Mouse (Mus musculus): ENCODE measurements around the gene Kxd1. TPM values are rescaled to one million over a fixed set of nuclear protein-coding genes. Genes with fewer than 3 reads are reported as not detected.
A peak's percentile ranks its signal among the peaks of the same experiment; 100 is the strongest.

Kxd1 gene
- polyA plus RNA-seq, 1 experiment from 2014 or later: 47.4 TPM

DNA sequence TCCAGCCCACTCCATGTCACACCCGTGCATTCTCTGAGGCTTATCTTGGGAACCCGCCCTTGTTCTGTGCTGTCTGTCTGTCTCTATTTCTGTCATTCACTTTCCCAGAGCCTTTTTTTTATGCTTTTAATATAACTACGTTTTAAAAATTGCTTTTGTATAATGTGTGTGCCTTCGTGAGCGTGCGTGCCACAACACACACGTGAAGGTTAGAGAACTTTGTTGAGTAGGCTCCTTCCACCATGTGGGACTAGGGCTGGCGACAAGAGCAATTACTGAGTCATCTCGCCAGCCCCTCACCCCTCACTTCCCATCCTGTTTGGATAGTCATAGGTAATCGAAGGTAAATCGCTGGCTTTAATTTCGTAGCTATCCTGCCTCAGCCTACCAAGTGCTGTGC lies 25.2 kb downstream of the Kxd1 start:
- no peak for DNase-seq (ENCODE audit: low spot score)
- Histone ChIP-seq H3K4me1 (ENCODE audit: control insufficient read depth, insufficient read depth, low read length) (peaks cover 19% of the 10 kb centered on the region), H3K9ac (replicated peaks; ENCODE audit: low read length) (no peak overlapping the region), H3K27me3 (ENCODE audit: control insufficient read depth, insufficient read depth, low read length) (peaks cover 26% of the 10 kb centered on the region), H3K4me3 (ENCODE audit: low read depth, low read length) (no peak overlapping the region), H3K9me3 (replicated peaks; ENCODE audit: control insufficient read depth, low read length) (no peaks in the 10 kb centered on the region), H3K36me3 (replicated peaks; ENCODE audit: control insufficient read depth, insufficient read depth, low read depth, low read length) (0 out of 2 replicates have a peak, but pooled peaks cover under 1% of the 10 kb centered on the region), H3K4me2 (ENCODE audit: low read depth, low read length) (no peak overlapping the region), H3K27ac (replicated peaks; ENCODE audit: low read depth, low read length) (no peak overlapping the region)
- ATAC-seq (replicated peaks; ENCODE audit: insufficient number of reproducible peaks, low FRiP score, low TSS enrichment, low read depth): no peak
- WGBS: 29% methylated on average over 12 of the region's 12 CpGs

DNA sequence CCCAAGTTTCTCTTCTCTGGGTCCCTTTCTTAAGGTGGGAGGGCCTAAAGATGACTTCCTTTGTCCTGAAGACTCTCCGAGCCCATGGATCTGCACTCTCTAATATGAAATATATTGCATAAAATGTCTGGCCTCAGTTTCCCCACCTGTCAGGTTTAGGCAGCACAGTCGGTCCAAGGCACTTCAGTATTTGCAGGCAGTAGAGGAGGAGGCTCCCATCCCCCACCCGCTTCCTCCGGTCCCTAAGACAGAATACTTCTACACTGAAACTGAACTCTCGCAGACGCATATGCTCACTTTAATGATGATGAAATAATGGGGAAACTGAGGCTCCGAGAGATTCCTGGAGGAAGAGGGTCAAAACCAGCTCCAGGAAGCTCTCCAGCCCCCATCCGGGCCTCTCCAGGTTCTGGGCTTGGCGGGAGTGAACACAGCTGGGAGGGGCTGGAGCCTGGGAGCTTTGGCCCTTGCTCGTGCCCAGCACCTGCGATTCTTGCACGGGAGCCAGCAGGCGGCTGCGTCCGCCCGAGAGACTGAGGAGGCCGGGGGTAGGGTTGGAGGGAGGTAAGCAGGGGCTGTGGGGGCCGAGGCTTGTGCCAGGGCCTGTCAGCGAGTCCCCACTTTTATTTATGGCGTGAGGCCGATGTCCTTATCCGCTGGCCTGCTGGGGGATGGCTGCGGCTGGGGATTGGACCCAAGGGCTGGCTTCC lies 25.8 kb downstream of the Kxd1 start:
- H3K4me2 ChIP-seq (ENCODE audit: low read depth, low read length): no peak overlapping the region
- no peak overlapping the region for H3K4me3 ChIP-seq (ENCODE audit: low read depth, low read length)
- H3K27ac ChIP-seq (replicated peaks; ENCODE audit: low read depth, low read length): no peak overlapping the region

DNA sequence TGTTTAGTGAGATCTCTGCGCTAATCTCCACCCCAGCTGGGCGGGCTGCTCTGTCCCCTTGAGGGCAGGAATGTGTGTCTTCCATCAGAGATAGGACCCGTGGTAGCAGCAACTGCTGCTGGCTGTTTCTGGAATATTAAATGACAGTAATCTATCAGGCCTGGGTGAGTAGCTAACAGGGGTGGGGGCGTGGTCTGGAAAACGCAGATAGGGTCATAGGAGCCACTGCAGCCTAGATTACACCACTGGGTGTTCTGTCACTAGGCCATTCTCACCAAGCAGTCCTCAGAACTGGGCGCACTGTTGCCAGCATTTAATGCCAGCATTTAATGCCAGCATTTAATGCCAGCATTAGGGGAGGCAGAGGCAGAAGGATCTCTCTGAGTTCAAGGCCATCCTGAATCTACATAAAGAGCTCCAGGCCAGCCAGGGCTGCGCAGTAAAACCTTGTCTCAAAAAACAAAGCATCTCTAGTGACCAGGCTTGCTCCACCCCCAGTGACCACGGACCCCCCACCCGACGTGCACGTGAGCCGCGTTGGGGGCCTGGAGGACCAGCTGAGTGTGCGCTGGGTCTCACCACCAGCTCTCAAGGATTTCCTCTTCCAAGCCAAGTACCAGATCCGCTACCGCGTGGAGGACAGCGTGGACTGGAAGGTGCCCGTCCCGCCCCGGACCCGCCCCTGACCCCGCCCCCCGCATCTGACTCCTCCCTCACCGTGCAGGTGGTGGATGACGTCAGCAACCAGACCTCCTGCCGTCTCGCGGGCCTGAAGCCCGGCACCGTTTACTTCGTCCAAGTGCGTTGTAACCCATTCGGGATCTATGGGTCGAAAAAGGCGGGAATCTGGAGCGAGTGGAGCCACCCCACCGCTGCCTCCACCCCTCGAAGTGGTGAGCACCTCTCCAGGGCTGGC lies 27.1 kb downstream of the Kxd1 start:
- no peak overlapping the region for H3K4me3 ChIP-seq (ENCODE audit: low read depth, low read length)
- H3K27ac ChIP-seq (replicated peaks; ENCODE audit: low read depth, low read length): no peak overlapping the region
- H3K4me2 ChIP-seq (ENCODE audit: low read depth, low read length): peak overlapping the region; percentile 16; the same call in 1 of the 2 replicates
- no peak for DNase-seq (ENCODE audit: low spot score)
- H3K4me1 ChIP-seq (ENCODE audit: control insufficient read depth, insufficient read depth, low read length): peaks cover 18% of the 10 kb centered on the region
- no peaks in the 10 kb centered on the region for H3K9me3 ChIP-seq (replicated peaks; ENCODE audit: control insufficient read depth, low read length)
- peaks cover 35% of the 10 kb centered on the region for H3K27me3 ChIP-seq (ENCODE audit: control insufficient read depth, insufficient read depth, low read length)
- 10% methylated on average over 37 of the region's 39 CpGs for WGBS
- no peak overlapping the region for H3K9ac ChIP-seq (replicated peaks; ENCODE audit: low read length)
- H3K36me3 ChIP-seq (replicated peaks; ENCODE audit: control insufficient read depth, insufficient read depth, low read depth, low read length): no peaks in the 10 kb centered on the region
- ATAC-seq (replicated peaks; ENCODE audit: insufficient number of reproducible peaks, low FRiP score, low TSS enrichment, low read depth): no peak

More for the DNA sequence above, 25.8 kb downstream of the Kxd1 start:
- WGBS: 13% methylated on average over 23 of the region's 23 CpGs
- Histone ChIP-seq H3K27me3 (ENCODE audit: control insufficient read depth, insufficient read depth, low read length) (peaks cover 26% of the 10 kb centered on the region), H3K9me3 (replicated peaks; ENCODE audit: control insufficient read depth, low read length) (no peaks in the 10 kb centered on the region), H3K4me1 (ENCODE audit: control insufficient read depth, insufficient read depth, low read length) (peaks cover 19% of the 10 kb centered on the region), H3K9ac (replicated peaks; ENCODE audit: low read length) (no peak overlapping the region), H3K36me3 (replicated peaks; ENCODE audit: control insufficient read depth, insufficient read depth, low read depth, low read length) (no peaks in the 10 kb centered on the region)
- ATAC-seq (replicated peaks; ENCODE audit: insufficient number of reproducible peaks, low FRiP score, low TSS enrichment, low read depth): no peak
- no peak for DNase-seq (ENCODE audit: low spot score)

DNA sequence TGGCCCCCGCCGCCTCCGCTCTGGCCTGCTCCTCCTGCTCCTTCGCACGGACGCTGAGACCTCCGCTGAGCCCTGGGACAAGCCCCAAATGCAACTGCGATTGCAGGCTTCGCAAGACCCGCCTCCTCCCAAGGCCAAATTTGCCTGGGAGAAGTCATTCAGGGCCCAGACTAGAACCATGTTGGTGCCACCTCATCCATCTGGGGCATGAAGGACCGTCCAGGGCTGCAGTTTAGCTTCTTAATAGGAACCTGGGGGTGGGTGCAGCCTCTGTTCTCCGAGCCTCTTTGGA lies 32.0 kb downstream of the Kxd1 start:
- no peak overlapping the region for H3K27ac ChIP-seq (replicated peaks; ENCODE audit: low read depth, low read length)
- WGBS: 3% methylated on average over 12 of the region's 12 CpGs
- DNase-seq (ENCODE audit: low spot score) (no peak), ATAC-seq (replicated peaks; ENCODE audit: insufficient number of reproducible peaks, low FRiP score, low TSS enrichment, low read depth) (no peak)
- H3K4me1 ChIP-seq (ENCODE audit: control insufficient read depth, insufficient read depth, low read length): peaks cover 6% of the 10 kb centered on the region
- peak overlapping the region; percentile 25 for H3K4me3 ChIP-seq (ENCODE audit: low read depth, low read length)
- peak overlapping the region; percentile 35 for H3K9ac ChIP-seq (replicated peaks; ENCODE audit: low read length)
- no peaks in the 10 kb centered on the region for H3K9me3 ChIP-seq (replicated peaks; ENCODE audit: control insufficient read depth, low read length)
- no peaks in the 10 kb centered on the region for H3K36me3 ChIP-seq (replicated peaks; ENCODE audit: control insufficient read depth, insufficient read depth, low read depth, low read length)
- H3K27me3 ChIP-seq (ENCODE audit: control insufficient read depth, insufficient read depth, low read length): peaks cover 54% of the 10 kb centered on the region
- peak overlapping the region; percentile 77 for H3K4me2 ChIP-seq (ENCODE audit: low read depth, low read length)

DNA sequence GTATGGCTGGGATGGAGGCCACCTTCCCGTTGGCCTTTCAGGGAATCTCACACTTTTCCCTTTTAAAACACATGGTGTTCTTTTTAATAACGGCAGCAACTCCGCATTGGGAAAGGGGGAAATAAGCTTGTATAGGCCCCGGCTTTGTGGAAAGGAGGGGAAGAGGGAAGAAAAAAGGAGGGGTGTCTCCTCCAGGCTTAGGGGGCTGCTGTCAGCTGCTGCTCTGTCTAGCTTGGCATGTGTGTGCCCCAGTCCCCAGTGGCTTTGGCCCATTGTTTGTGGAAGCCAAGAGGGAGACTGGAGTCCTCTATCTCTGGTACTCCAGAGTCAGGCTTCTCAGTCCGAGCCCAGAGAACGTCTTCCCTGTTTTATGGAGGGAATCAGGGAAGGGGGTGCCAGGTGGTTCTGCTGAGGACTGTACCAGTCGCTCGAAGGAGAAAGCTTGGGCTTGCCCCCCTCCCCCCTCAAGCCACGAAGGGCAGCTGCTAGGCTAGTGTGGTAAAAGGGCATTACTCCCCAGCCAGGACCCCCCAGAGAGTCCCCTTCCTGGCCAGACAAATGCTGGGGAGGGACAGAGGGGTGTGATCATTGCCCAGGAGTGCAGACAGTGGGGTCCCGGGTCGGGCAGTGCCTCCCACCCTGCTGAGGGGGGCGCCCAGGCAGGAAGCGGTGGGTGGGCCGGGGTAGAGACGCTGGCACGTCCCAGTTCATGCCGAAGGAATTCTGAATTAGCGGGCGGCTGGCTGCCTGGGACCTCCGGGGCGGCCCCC lies 32.6 kb downstream of the Kxd1 start:
- H3K4me3 ChIP-seq (ENCODE audit: low read depth, low read length): peak overlapping the region; percentile 57
- peak overlapping the region; percentile 77 for H3K4me2 ChIP-seq (ENCODE audit: low read depth, low read length)
- DNase-seq (ENCODE audit: low spot score): no peak
- H3K27ac ChIP-seq (replicated peaks; ENCODE audit: low read depth, low read length): no peak overlapping the region
- WGBS: 2% methylated on average over 20 of the region's 21 CpGs
- ATAC-seq (replicated peaks; ENCODE audit: insufficient number of reproducible peaks, low FRiP score, low TSS enrichment, low read depth): no peak
- H3K27me3 ChIP-seq (ENCODE audit: control insufficient read depth, insufficient read depth, low read length): peaks cover 54% of the 10 kb centered on the region
- H3K9me3 ChIP-seq (replicated peaks; ENCODE audit: control insufficient read depth, low read length): no peaks in the 10 kb centered on the region
- peak overlapping the region; percentile 35 for H3K9ac ChIP-seq (replicated peaks; ENCODE audit: low read length)
- H3K4me1 ChIP-seq (ENCODE audit: control insufficient read depth, insufficient read depth, low read length): peaks cover 6% of the 10 kb centered on the region
- H3K36me3 ChIP-seq (replicated peaks; ENCODE audit: control insufficient read depth, insufficient read depth, low read depth, low read length): no peaks in the 10 kb centered on the region

DNA sequence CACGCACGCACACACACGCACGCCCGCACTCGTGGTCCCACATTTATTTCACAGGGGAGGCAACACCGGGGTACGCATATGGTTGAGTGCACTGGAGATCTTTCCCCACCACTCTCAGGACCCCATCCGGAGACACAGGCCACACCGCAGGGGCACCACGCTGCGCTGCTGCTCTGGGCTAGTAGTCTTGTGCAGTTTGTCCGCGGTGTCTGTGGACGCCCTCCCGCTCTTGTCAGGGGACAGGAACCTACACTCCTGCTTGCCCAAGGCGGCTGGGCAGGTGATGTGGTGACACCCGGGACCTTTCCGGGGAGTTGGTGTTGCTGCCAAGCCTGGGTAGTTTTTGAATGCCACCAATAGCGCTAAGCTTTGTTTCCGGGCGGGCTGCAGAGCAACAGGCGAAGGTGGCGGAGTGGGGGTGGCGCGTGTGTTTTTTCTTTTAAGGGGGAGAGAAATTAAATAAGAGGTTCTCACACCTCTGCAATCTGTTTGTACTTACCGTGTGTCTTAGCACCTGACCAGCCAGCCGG lies 33.3 kb downstream of the Kxd1 start:
- H3K36me3 ChIP-seq (replicated peaks; ENCODE audit: control insufficient read depth, insufficient read depth, low read depth, low read length): no peaks in the 10 kb centered on the region
- H3K27me3 ChIP-seq (ENCODE audit: control insufficient read depth, insufficient read depth, low read length): peaks cover 53% of the 10 kb centered on the region
- WGBS: 2% methylated on average over 26 of the region's 28 CpGs
- peaks cover 6% of the 10 kb centered on the region for H3K4me1 ChIP-seq (ENCODE audit: control insufficient read depth, insufficient read depth, low read length)
- H3K27ac ChIP-seq (replicated peaks; ENCODE audit: low read depth, low read length): no peak overlapping the region
- H3K9ac ChIP-seq (replicated peaks; ENCODE audit: low read length): peak overlapping the region; percentile 69; the same call in 1 of the 2 replicates
- peak overlapping the region; percentile 57 for H3K4me3 ChIP-seq (ENCODE audit: low read depth, low read length)
- H3K4me2 ChIP-seq (ENCODE audit: low read depth, low read length): peak overlapping the region; percentile 77
- ATAC-seq (replicated peaks; ENCODE audit: insufficient number of reproducible peaks, low FRiP score, low TSS enrichment, low read depth) (no peak), DNase-seq (ENCODE audit: low spot score) (no peak)
- H3K9me3 ChIP-seq (replicated peaks; ENCODE audit: control insufficient read depth, low read length): no peaks in the 10 kb centered on the region

DNA sequence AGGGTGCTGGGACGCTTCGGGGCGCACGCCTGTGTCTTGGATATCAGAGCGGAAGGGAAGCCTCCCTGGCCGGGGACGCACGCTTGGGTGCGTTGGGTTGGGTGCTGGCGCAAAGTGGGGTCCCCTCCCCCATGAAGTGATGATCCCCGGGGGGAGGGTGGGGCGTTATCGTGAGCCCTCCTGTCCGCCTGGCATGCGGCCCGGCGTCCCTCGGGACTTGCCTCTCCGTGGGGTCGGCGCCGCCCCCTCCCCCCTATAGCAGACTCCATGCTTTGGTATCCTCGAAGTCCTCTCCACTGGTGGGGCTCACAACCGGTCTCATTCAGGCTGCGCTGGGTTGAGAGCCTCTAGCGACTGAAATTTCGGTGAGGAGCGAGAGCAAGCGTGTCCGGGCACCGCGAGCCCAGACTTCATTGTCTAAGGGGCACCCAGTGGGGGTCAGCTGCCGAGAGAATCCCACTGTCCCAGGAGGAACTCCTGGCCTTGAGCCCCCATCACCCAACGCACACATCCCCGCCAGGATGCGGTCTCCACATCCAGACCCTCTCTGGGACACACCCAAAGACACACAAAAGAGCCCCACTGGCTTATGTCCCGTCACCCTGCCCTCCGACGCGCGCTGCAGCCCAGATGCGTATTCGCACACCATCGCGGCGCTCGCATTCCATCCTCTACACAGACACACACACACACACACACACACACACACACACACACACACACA lies 33.9 kb downstream of the Kxd1 start:
- H3K4me1 ChIP-seq (ENCODE audit: control insufficient read depth, insufficient read depth, low read length): peaks cover 11% of the 10 kb centered on the region
- H3K4me3 ChIP-seq (ENCODE audit: low read depth, low read length): peak overlapping the region; percentile 57
- no peaks in the 10 kb centered on the region for H3K36me3 ChIP-seq (replicated peaks; ENCODE audit: control insufficient read depth, insufficient read depth, low read depth, low read length)
- H3K27ac ChIP-seq (replicated peaks; ENCODE audit: low read depth, low read length): no peak overlapping the region
- DNase-seq (ENCODE audit: low spot score) (peak; percentile 53), ATAC-seq (replicated peaks; ENCODE audit: insufficient number of reproducible peaks, low FRiP score, low TSS enrichment, low read depth) (no peak)
- WGBS: under 1% methylated on average over 46 of the region's 47 CpGs
- peak overlapping the region; percentile 77 for H3K4me2 ChIP-seq (ENCODE audit: low read depth, low read length)
- H3K9ac ChIP-seq (replicated peaks; ENCODE audit: low read length): peak overlapping the region; percentile 69
- peaks cover 53% of the 10 kb centered on the region for H3K27me3 ChIP-seq (ENCODE audit: control insufficient read depth, insufficient read depth, low read length)
- no peaks in the 10 kb centered on the region for H3K9me3 ChIP-seq (replicated peaks; ENCODE audit: control insufficient read depth, low read length)
